Mouse (Mus musculus) CH12.LX (cell line): Measurements from ENCODE around the gene Thrsp. TPM values are rescaled to one million over a fixed set of nuclear protein-coding genes. Genes with fewer than 3 reads are reported as not detected.

ENCODE experiments used
- DNase-seq: peaks from one replicate; pipeline ENCODE4 v3.0.0-alpha.2; 2013; ENCODE audit errors: extremely low read depth
- H3K27ac ChIP-seq: 2 replicates; pipeline ENCODE4 v1.5.1; 2012; ENCODE audit warnings: low read depth, mild to moderate bottlenecking, control low read depth, moderate library complexity; ENCODE audit not compliant: insufficient read depth
- H3K27me3 ChIP-seq: replicated peaks from 2 replicates; pipeline ENCODE3; 2012; ENCODE audit warnings: inconsistent platforms
- H3K36me3 ChIP-seq, 2 experiments: replicated peaks in 1 of 2; 2 replicates each; pipeline versions ENCODE3 to v1.6.1; 2012; ENCODE audit warnings: inconsistent platforms in 1 of 2, low read length in 1 of 2, mild to moderate bottlenecking in 1 of 2, mixed read lengths in 1 of 2, moderate library complexity in 1 of 2; ENCODE audit not compliant: control insufficient read depth in 1 of 2, insufficient read depth in 1 of 2
- H3K4me1 ChIP-seq, 2 experiments: 2 replicates each; pipeline ENCODE4 v1.6.1; 2012; ENCODE audit warnings: inconsistent platforms in 1 of 2, moderate library complexity in 1 of 2; ENCODE audit not compliant: insufficient read depth in 2 of 2, control insufficient read depth in 1 of 2
- H3K4me2 ChIP-seq: 2 replicates; pipeline ENCODE4 v1.6.1; 2012; ENCODE audit warnings: low read depth, mild to moderate bottlenecking, control low read depth; ENCODE audit not compliant: poor library complexity, insufficient read depth, severe bottlenecking
- H3K4me3 ChIP-seq, 3 experiments: fragments of 150-350 bp in 1 of 3; sonication (generic) in 1 of 3; replicated peaks in 1 of 3; 2 replicates each; pipeline versions ENCODE3 to v1.5.1; 2011 to 2012; ENCODE audit warnings: low read depth in 2 of 3, low read length in 2 of 3, mild to moderate bottlenecking in 2 of 3, moderate library complexity in 2 of 3, control low read depth in 1 of 3, improper control_type of control experiment in 1 of 3, inconsistent platforms in 1 of 3, mixed read lengths in 1 of 3; ENCODE audit not compliant: poor library complexity in 1 of 3
- H3K79me2 ChIP-seq: replicated peaks from 2 replicates; pipeline ENCODE4 v1.6.1; 2012; ENCODE audit warnings: mild to moderate bottlenecking, moderate library complexity; ENCODE audit not compliant: control insufficient read depth, poor library complexity, insufficient read depth, severe bottlenecking; ENCODE audit errors: extremely low read depth
- H3K9ac ChIP-seq: 2 replicates; pipeline ENCODE4 v1.6.1; 2012; ENCODE audit warnings: low read depth, mild to moderate bottlenecking, control low read depth, moderate library complexity; ENCODE audit not compliant: insufficient read depth
- H3K9me3 ChIP-seq: replicated peaks from 2 replicates; pipeline ENCODE3; 2012; ENCODE audit warnings: low read length, inconsistent platforms, mixed read lengths
- CHD1 ChIP-seq: IDR thresholded peaks from 2 replicates; pipeline ENCODE4 v1.6.1; 2012; ENCODE audit warnings: low read depth, low read length, improper control_type of control experiment, inconsistent platforms
- E2F4 ChIP-seq: IDR thresholded peaks from 2 replicates; pipeline ENCODE4 v1.6.1; 2011; ENCODE audit warnings: low read depth, low read length, improper control_type of control experiment; ENCODE audit not compliant: insufficient replicate concordance
- EP300 ChIP-seq: IDR thresholded peaks from 2 replicates; pipeline ENCODE4 v1.6.1; 2011; ENCODE audit warnings: low read length, improper control_type of control experiment
- ETS1 ChIP-seq: conservative IDR thresholded peaks from 2 replicates; pipeline ENCODE4 v1.6.1; 2012; ENCODE audit warnings: low read depth, mild to moderate bottlenecking, inconsistent platforms, low read length, improper control_type of control experiment, moderate library complexity
- IRF4 ChIP-seq: IDR thresholded peaks from 2 replicates; pipeline ENCODE4 v1.6.1; 2014; ENCODE audit warnings: low read depth, mild to moderate bottlenecking, inconsistent platforms, low read length, improper control_type of control experiment
- JUN ChIP-seq: IDR thresholded peaks from 2 replicates; pipeline ENCODE4 v1.6.1; 2011; ENCODE audit warnings: low read depth, mild to moderate bottlenecking, low read length, improper control_type of control experiment, moderate library complexity; ENCODE audit not compliant: insufficient read depth
- POLR2AphosphoS2 ChIP-seq: IDR thresholded peaks from 2 replicates; pipeline ENCODE4 v1.6.1; 2011; ENCODE audit warnings: low read depth, low read length, improper control_type of control experiment
- TCF12 ChIP-seq: IDR thresholded peaks from 2 replicates; pipeline ENCODE4 v1.6.1; 2014; ENCODE audit warnings: low read depth, mild to moderate bottlenecking, inconsistent platforms, low read length, improper control_type of control experiment
- ZKSCAN1 ChIP-seq: IDR thresholded peaks from 2 replicates; pipeline ENCODE4 v1.6.1; 2012; ENCODE audit warnings: low read depth, inconsistent platforms, low read length, improper control_type of control experiment, borderline replicate concordance
- ZMIZ1 ChIP-seq: IDR thresholded peaks from 2 replicates; pipeline ENCODE4 v1.6.1; 2012; ENCODE audit warnings: low read depth, mild to moderate bottlenecking, inconsistent platforms, low read length, improper control_type of control experiment
- ZNF384 ChIP-seq: IDR thresholded peaks from 2 replicates; pipeline ENCODE4 v1.6.1; 2012; ENCODE audit warnings: low read depth, low read length, improper control_type of control experiment, inconsistent platforms
- dilution Hi-C: fragments of 300-500 bp; cut with MboI; formaldehyde crosslinking; loops from 2 replicates; pipeline ENCODE4 v1.14.3; 2020; ENCODE audit warnings: low sequenced_read_pairs; ENCODE audit not compliant: extremely low pct_unique_long_range_greater_than_20kb, extremely low pct_ligation_motif_present
- in situ Hi-C: fragments of 300-500 bp; cut with MboI; formaldehyde crosslinking; loops from 3 replicates; pipeline ENCODE4 v1.14.3; 2019; ENCODE audit warnings: low sequenced_read_pairs, low pct_ligation_motif_present, low pct_unique_long_range_greater_than_20kb, mixed read lengths
- polyA plus RNA-seq: library from polyadenylated mRNA; unstranded; fragments of >175 nt; gene quantifications from 2 replicates; pipeline ENCODE4 v1.2.1, GENCODE M21; 2012; ENCODE audit warnings: low read depth; ENCODE audit not compliant: insufficient read length
- total RNA-seq, 2 experiments: library from RNA; depleted of rRNA; stranded (reverse); fragments of 300-350 nt in 1 of 2; fragments of >200 nt in 1 of 2; gene quantifications; 2 replicates each; pipeline ENCODE4 v1.2.3; 2012 to 2014

Gene Thrsp
- total and polyA plus RNA-seq, 3 experiments: not detected

- Histone ChIP-seq H3K9me3 (no peaks in the 10 kb centered on the region), H3K4me3 (no peak overlapping the region), H3K4me1 (peaks cover 9 to 35% of the 10 kb centered on the region in 2 experiments), H3K27ac (no peak overlapping the region), H3K27me3 (no peaks in the 10 kb centered on the region), H3K36me3 (peaks cover 77 to 96% of the 10 kb centered on the region in 2 experiments), H3K4me2 (no peak overlapping the region), H3K9ac (no peak overlapping the region), H3K79me2 (peaks cover 4% of the 10 kb centered on the region; the same call in 1 of the 2 replicates)
- DNase-seq: no peak
- dilution Hi-C loops: no loop called here
- in situ Hi-C loops: no loop called here
- TF ChIP-seq POLR2AphosphoS2 (no peak), ZNF384 (no peak), JUN (no peak), ZMIZ1 (no peak), ZKSCAN1 (no peak)
Measured at GRCm38 (mm10) chr7:97386106-97386805, 31.3 kb downstream of the Thrsp start.

GRCm38 (mm10) chr7:97383496-97384132 lies 33.9 kb downstream of the Thrsp start:
- Histone ChIP-seq H3K4me2 (no peak overlapping the region), H3K27me3 (no peaks in the 10 kb centered on the region), H3K4me3 (no peak overlapping the region), H3K9ac (no peak overlapping the region), H3K4me1 (peaks cover 9 to 35% of the 10 kb centered on the region in 2 experiments), H3K9me3 (no peaks in the 10 kb centered on the region), H3K27ac (no peak overlapping the region), H3K36me3 (peaks cover 85 to 96% of the 10 kb centered on the region in 2 experiments), H3K79me2 (peaks cover 6% of the 10 kb centered on the region)
- in situ Hi-C loops (no loop called here), dilution Hi-C loops (no loop called here)
- DNase-seq: no peak
- TF ChIP-seq TCF12 (no peak), IRF4 (peak; percentile 62), ETS1 (0 out of 2 replicates have a peak, but pooled peaks have one; percentile 6), EP300 (peak; percentile 65)

DNA sequence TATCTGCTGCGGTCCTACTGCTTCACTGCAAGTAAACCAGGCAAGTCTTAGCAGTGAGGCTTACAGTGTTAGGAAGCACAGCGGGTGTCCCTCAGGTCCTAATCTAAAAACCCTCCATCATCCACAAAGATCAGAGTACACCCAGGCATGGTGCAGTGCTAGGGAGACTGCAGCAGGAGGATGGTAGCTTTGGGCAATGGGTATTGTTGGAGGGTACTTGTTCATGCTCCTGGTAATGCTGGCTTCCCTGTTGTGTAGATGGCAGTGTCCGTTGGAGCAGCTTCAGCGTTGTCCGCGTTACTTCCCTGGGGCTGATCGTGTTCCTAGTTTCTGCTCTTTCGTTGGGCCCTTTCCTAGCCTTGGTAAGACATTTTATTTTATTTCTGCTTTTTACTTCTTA lies 34.9 kb downstream of the Thrsp start:
- no peak overlapping the region for H3K27ac ChIP-seq
- no peak overlapping the region for H3K9ac ChIP-seq
- in situ Hi-C loops: no loop called here
- H3K4me2 ChIP-seq: no peak overlapping the region
- TF ChIP-seq CHD1 (no peak), E2F4 (no peak)
- TF ChIP-seq, all 38 proteins: peak for 0
- no peak for DNase-seq
- dilution Hi-C loops: no loop called here
- Histone ChIP-seq H3K27me3 (no peaks in the 10 kb centered on the region), H3K4me3 (no peak overlapping the region), H3K36me3 (peaks cover 86 to 96% of the 10 kb centered on the region in 2 experiments), H3K9me3 (no peaks in the 10 kb centered on the region), H3K4me1 (peaks cover 9 to 35% of the 10 kb centered on the region in 2 experiments), H3K79me2 (peaks cover 10% of the 10 kb centered on the region)
